Mouse (Mus musculus) spleen, adult 2 months (tissue): ENCODE data around the gene Smagp.

ENCODE experiments used
- CTCF ChIP-seq: fragments of 200-500 bp; IDR thresholded peaks from 2 replicates; pipeline ENCODE4 v1.5.1; 2011; ENCODE audit warnings: mild to moderate bottlenecking, inconsistent platforms; ENCODE audit not compliant: insufficient read depth, insufficient read length, insufficient replicate concordance; ENCODE audit errors: extremely low read depth
- POLR2A ChIP-seq: fragments of 200-500 bp; IDR thresholded peaks from 2 replicates; pipeline ENCODE4 v1.6.1; 2011; ENCODE audit warnings: low read depth, low read length, inconsistent platforms

GRCm38 (mm10) chr15:100587166-100587565, 49.6 kb downstream of the Smagp start:
- TF ChIP-seq CTCF (no peak), POLR2A (no peak)
